Mouse (Mus musculus) cerebellum, adult 9-11 months (tissue): ENCODE results near the gene Mov10.

Experiments
- DNase-seq: peaks from one replicate; pipeline ENCODE4 v3.0.0; 2022

Mov10 gene

DNA sequence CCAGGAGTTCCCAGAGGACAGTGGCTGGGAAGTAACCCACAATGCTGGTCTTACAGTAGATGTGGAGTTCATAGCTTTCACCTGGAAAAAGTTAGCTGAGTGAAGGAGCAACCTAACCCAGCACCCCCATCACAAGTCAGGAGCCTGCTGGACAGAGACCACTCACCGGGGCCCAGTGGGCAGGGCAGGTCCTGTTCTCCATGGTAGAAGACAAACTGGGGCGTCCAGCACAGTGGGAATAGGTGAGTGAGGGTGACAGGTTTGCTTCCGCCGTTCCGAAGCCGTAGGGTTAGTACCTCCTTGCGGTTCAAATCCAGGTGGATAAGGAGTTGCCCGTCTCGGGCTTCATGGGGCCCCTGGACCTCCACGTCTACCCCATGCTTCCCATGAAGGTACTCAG is 14.1 kb downstream of the Mov10 start:
- no peak for DNase-seq

- DNase-seq, result no peak
These were observed 16.9 kb downstream of the Mov10 start for GRCm38 (mm10) chr3:104801481-104801880.

- no peak for DNase-seq
These were observed 17.7 kb downstream of the Mov10 start for GRCm38 (mm10) chr3:104800681-104801080.

DNA sequence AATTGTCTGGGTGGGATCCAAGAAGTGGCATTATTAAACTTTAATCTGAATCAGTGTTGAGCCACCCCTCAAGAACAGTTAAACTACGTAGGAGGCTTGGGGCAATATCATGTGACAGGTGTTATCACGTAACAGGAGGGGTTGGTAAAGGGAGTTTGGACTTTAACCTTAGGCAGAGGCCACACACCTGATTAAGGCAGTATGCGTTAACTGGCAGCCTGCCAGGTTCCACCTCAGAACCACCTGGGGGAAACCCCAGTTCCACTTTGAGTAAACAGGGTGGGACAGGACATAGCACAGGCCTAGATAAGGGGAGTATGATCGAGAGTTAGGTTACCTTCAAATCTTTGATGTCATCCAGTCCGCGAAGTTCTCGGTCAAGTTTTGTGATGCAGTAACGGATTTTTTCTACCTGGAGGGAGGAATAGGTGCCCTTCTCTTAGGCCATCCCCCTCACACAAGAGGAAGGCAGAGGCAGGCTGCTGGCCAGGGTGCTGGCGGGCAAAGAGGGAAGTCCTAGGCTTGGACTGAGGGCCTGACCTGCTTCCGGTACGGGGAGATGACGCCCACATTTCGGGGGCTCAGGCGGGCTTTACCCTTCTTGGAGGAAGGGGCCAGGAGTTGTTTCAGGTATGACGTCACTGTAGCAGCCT is 21.8 kb downstream of the Mov10 start:
- no peak for DNase-seq

DNA sequence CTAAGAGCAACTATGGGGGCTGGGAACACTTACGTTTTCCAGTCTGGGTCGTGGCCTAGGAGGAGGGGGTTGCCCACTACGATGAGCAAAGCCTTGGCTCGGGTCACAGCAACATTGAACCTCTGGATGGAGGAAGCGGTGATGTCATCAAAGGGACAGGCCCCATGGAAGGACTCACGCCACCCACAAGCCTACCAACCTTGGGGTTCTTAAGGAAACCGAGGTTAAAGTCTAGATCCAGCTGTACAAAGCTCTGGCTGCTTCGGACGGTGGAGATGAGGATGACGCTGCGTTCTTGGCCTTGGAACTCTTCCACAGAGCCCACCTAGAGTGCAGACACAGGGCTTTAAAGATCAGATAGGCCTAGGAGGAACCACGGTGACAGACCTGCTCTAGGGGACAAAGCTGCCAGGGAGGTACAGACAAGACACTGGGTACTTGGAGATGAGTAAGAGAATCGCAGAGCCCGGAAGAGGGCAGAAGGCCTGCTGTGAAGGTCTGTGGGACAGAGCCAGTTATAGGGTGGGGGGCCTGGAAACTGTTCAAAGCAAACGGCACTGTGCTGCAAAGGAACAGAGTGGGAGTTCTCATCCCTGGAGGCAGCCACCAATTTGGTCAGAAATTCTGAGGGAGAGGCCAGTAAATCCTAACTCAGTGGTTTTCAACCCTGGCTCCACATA is 22.6 kb downstream of the Mov10 start:
- DNase-seq, result no peak

DNA sequence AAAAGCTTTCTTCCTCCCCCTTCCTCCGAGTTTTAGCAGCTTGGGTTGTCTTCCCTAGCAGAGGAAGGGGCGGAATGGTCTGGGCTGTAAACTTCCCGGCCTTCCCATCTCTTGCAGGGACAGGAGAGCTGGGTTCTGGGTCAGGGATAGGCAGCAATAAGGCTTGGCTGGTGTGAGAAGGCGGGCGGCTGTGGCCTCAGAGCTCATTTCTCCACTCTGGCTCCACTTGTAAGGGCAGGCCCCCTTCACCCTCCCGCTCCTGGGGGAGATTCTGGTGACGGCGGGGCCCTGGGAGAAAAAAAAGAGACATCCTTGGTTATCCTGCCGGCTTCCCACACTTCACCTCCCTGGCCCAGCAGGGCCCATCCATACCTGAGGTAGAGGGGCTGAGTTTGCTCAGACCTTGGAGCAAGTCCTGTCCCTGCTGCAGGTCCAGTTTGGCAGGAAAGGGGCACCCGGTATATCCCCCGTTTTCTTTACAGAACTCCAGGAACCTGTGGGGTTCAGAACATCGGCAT is 23.4 kb downstream of the Mov10 start:
- DNase-seq, result no peak

GRCm38 (mm10) chr3:104793871-104794828 is 24.2 kb downstream of the Mov10 start:
- DNase-seq, result no peak

DNA sequence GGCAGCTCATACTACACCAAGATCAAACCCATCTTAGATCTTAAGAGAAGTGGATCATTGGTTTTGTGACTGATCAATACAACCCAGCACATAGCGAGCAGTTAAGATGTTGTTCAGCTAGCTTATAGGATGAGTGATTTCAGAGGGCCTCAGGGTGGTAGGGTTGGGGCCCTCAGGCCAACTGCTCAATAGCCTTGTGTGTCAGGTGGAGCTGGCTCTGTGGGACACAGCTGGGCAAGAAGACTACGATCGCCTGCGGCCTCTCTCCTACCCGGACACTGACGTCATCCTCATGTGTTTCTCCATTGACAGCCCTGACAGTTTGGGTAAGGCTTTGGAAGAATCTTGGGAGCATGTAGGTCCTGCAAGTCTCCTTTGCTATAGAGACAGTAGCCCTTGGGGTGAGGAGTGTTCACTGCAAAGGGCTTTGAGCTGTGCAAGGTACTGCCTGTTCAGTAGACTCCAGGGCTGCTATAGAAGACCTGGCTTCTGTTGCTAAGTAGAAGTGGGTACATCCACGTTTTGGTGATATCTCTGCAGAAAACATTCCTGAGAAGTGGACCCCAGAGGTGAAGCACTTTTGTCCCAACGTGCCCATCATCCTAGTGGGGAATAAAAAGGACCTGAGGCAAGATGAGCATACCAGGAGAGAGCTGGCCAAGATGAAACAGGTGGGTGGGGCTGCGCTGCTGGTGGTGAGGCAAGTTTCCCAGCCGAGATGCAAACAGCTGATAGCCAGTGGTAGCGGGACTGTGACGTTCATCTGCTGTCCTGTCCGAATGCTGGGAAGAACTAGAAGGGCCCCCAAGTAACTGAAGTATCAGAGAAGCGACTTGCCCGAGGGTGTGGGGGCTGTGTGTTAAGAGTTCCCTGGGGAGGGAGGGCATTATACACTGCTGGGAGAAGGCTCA is 25.7 kb downstream of the Mov10 start:
- DNase-seq, result no peak

DNA sequence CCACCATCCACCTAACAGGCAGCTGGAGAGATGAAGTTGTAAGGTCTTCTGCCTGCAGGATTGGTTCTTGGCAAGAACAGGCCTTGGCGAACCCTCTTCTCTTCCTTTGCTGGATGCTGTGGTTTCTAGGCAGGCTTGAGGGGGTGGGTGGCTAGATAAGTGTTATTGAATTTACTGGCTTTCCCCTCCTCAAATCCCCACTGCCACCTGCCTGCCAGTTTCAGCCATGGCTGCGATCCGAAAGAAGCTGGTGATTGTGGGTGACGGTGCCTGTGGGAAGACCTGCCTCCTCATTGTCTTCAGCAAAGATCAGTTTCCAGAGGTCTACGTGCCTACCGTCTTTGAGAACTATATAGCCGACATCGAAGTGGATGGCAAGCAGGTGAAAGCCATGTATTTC is 26.7 kb downstream of the Mov10 start:
- no peak for DNase-seq

- no peak for DNase-seq
These were observed 27.3 kb downstream of the Mov10 start for GRCm38 (mm10) chr3:104791017-104791416.

DNA sequence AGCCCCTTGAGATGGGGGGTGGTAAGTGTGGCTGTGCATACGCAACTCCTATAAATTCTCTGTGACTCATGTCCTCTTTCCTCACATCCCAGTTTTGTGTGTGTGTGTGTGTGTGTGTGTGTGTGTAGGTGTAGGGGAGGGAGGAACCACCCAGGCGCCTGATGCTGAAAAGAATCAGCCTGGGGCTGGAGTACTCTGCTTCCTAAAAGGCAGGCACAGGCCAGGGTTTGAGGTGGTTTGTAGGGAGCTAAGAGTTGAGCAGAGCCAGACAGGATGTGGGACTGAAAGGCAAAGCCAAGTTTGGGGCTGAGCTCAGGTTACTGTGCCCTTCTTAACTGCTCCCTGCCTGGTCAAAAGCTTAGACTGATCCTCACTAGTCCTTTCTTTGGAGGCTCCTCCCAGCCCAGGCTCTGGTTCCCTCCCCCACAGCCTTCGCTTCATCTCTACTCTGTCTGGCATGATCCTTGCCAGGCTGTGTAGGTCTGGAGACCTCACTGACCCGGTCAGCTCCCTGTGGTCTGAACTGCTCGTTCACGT is 27.9 kb downstream of the Mov10 start:
- DNase-seq, result no peak

DNA sequence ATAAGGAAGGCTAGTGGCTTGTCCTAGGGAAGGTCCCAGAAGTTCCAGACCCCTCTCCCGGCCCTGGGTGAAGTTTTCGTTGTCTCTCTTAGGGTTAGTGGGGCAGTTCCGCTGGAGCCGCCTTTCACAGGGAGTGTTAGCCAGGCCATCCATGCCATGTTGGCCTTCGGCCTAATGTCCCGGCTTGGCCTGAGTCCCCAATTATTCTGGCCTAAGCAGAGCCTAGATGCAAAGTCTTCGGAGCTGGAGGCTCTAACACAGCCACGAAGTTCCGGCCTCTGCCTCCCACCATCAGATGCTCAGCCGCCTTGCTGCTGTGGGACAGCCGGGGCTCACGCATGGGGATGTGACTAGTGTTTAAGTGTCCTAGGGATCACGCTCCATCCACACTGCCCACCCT is 28.5 kb downstream of the Mov10 start:
- DNase-seq, result no peak

DNA sequence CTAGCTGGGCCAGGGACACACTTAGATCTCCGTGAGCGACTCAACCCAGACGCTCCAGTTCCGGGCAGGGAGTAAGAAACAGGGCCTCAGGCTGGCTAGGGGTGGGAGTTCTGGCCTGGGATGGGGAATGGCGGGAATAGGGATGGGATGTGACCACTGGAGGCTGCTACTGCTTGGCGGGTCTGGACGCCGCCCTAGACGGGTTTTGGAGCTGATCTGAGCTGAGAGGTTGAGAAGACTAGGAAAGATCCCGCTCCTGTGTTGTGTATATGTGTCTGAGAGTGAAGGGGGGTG is 29.1 kb downstream of the Mov10 start:
- DNase-seq, result no peak

GRCm38 (mm10) chr3:104788561-104789311 is 29.6 kb downstream of the Mov10 start:
- peak; percentile 34 for DNase-seq

DNA sequence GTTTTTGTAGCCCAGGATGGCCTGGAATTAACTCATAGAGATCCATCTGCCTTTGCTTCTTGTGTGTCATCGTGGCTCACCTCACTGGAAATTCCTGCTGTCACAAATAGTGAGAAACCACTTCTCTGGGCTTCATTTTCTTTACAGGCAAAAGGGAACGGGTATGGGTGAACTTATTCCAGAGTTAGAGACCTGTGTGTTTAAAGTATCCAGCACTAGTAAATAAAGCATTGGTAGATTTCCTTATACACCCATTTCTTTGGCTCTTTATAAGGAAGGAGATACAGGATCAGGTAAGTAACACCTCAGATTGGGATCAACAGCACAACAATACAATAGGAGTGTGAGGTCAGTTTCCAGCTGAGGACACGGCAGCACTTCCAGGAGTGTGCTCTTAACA is 30.3 kb downstream of the Mov10 start, which contains the start of gene Rhoc:
Rhoc (plus strand) TSS at position 301 of the 400 bp plus-strand sequence.
- DNase-seq, result no peak

GRCm38 (mm10) chr3:104785284-104785683 is 33.1 kb downstream of the Mov10 start:
- no peak for DNase-seq

DNA sequence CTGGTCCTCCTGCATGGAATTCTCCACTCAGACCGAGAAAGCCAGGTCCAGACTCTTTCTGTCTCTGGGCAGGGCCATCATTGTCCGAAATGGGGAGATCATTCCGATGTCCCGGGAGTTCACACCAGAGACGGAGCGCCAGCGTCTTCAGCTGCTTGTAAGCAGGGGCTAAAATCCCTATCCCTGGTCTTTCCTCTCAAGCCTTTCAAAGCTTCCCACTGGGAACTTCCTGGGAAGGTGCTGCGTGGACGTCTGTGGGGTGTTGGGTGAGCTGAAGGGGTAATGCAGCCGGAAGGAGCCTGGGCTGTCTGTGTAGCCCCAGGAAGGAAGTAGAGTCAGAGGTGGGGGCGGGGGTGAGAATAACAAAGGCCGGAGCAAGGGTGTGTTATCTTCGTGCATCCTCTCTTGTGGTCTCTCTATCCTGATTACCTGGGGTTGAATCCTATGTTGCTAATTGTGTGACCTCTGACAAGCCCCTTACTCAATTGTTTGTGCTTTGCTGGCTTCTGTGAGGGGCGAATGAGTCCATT is 34.3 kb downstream of the Mov10 start:
- DNase-seq, result no peak

DNA sequence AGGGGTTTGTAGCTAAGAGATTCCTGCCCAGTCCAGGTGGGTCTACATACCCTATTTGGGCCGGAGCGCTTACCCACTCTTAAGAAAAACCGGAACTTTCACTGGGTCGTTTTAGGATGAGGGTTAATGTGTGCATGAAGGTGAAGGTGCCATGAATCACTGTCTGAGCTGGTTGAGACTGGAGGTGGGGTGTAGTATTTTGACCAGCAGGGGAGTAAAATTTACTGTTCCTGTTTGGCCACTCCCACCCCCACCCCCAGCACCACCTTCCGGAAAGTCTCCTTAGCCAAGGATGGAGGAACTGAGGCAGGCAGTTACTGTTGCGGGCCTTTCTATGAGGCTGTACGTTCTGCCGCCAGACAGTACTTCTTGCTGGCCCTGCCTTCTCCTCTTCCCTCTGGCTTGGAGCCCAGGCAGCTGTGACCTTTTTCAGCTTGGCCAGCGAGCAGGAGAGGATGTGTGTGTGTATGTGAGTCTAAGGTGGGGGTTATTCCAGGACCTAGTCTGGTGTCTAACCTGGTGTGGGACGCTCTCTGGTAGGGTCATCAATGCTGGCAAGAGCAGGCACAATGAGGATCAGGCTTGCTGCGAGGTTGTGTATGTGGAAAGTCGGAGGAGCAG is 36.2 kb downstream of the Mov10 start:
- no peak for DNase-seq

DNA sequence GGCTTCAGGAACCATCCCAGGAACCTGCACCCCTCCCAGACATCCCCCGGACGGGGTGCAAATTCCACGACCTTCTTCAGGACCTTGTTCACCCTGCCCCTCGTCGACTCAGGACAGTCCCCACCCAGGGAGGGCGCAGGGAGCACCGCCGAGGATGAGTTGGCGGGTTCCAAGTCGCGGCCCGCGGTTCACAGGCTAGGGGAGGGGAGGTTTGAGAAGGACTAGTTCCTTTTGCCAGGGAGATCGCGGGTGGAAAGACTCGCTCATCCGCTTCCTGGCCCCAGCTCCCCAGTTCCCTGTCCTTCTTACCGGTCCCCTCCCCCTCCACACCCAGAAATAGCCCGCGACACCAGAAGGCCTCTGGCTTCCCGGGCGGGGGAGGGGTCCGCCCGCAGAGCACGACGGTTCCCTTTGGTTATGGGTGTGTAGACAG is 36.9 kb downstream of the Mov10 start, which contains the start of gene Fam19a3:
Fam19a3 (minus strand) TSS at position 370 of the 433 bp plus-strand sequence.
- no peak for DNase-seq
